Mouse (Mus musculus) myocyte (in vitro differentiated cells): ENCODE measurements at regions not wholly inside any gene's neighbourhood (a gene's known extent, or its start where the extent isn't known, plus 50 kb on each side); places are given as distances from the start of the nearest gene placed in this dataset.

Experiments
- H3K27me3 ChIP-seq: one replicate; pipeline ENCODE4 v1.6.1; 2011; ENCODE audit not compliant: control insufficient read depth, insufficient read depth, insufficient read length
- H3K36me3 ChIP-seq: one replicate; pipeline ENCODE4 v1.6.1; 2011; ENCODE audit not compliant: control insufficient read depth, insufficient read depth
- H3K4me2 ChIP-seq: one replicate; pipeline ENCODE4 v1.6.1; 2011; ENCODE audit warnings: low read depth, control low read depth
- H3K4me3 ChIP-seq: one replicate; pipeline ENCODE4 v1.5.1; 2011; ENCODE audit warnings: mild to moderate bottlenecking, control low read depth, moderate library complexity
- H3K79me2 ChIP-seq: one replicate; pipeline ENCODE4 v1.6.1; 2011; ENCODE audit not compliant: control insufficient read depth, insufficient read depth
- H3ac ChIP-seq: one replicate; pipeline ENCODE4 v1.6.1; 2011; ENCODE audit not compliant: control insufficient read depth, insufficient read length
- CEBPB ChIP-seq: IDR thresholded peaks from 2 replicates; pipeline ENCODE4 v1.6.1; 2011; ENCODE audit warnings: mild to moderate bottlenecking, moderate library complexity; ENCODE audit not compliant: poor library complexity, insufficient read depth, severe bottlenecking
- E2F4 ChIP-seq: IDR thresholded peaks from one replicate; pipeline ENCODE4 v1.6.1; 2011; ENCODE audit warnings: mild to moderate bottlenecking, control low read depth, moderate library complexity; ENCODE audit not compliant: insufficient read depth
- MAX ChIP-seq: IDR thresholded peaks from one replicate; pipeline ENCODE4 v1.6.1; 2011; ENCODE audit warnings: low read depth, mild to moderate bottlenecking, control low read depth
- MYOD1 ChIP-seq, 3 experiments: IDR thresholded peaks; one replicate each; pipeline ENCODE4 v1.6.1; 2011; ENCODE audit warnings: control low read depth in 2 of 3, low read depth in 2 of 3, mild to moderate bottlenecking in 2 of 3, moderate library complexity in 1 of 3; ENCODE audit not compliant: insufficient read length in 2 of 3, control insufficient read depth in 1 of 3
- MYOG ChIP-seq, 3 experiments: IDR thresholded peaks; one replicate each; pipeline ENCODE4 v1.6.1; 2011; ENCODE audit warnings: control low read depth in 2 of 3, low read depth in 2 of 3, mild to moderate bottlenecking in 2 of 3; ENCODE audit not compliant: insufficient read length in 2 of 3, control insufficient read depth in 1 of 3, insufficient read depth in 1 of 3
- POLR2A ChIP-seq: IDR thresholded peaks from one replicate; pipeline ENCODE4 v1.6.1; 2011; ENCODE audit warnings: low read depth, mild to moderate bottlenecking, control low read depth, moderate library complexity; ENCODE audit not compliant: insufficient read length
- POLR2AphosphoS2 ChIP-seq: IDR thresholded peaks from one replicate; pipeline ENCODE4 v1.6.1; 2011; ENCODE audit warnings: low read depth, control low read depth; ENCODE audit not compliant: insufficient read length
- REST ChIP-seq: IDR thresholded peaks from one replicate; pipeline ENCODE4 v1.6.1; 2011; ENCODE audit warnings: mild to moderate bottlenecking, control low read depth, moderate library complexity; ENCODE audit not compliant: insufficient read depth, insufficient read length
- SRF ChIP-seq: IDR thresholded peaks from one replicate; pipeline ENCODE4 v1.6.1; 2011; ENCODE audit warnings: low read depth; ENCODE audit not compliant: control insufficient read depth, insufficient read length
- TCF12 ChIP-seq: IDR thresholded peaks from one replicate; pipeline ENCODE4 v1.6.1; 2011; ENCODE audit warnings: mild to moderate bottlenecking, control low read depth; ENCODE audit not compliant: poor library complexity, insufficient read depth, severe bottlenecking
- TCF3 ChIP-seq: IDR thresholded peaks from one replicate; pipeline ENCODE4 v1.6.1; 2011; ENCODE audit warnings: low read depth, control low read depth; ENCODE audit not compliant: insufficient read length
- USF1 ChIP-seq: IDR thresholded peaks from one replicate; pipeline ENCODE4 v1.6.1; 2011; ENCODE audit warnings: low read depth, mild to moderate bottlenecking, control low read depth, moderate library complexity

GRCm38 (mm10) chr10:18907276-18907960 lies 62.6 kb downstream of the Perp start:
- Histone ChIP-seq H3K79me2 (no peaks in the 10 kb centered on the region), H3K4me3 (no peak overlapping the region), H3K36me3 (no peaks in the 10 kb centered on the region), H3K4me2 (no peak overlapping the region), H3K27me3 (no peaks in the 10 kb centered on the region), H3ac (no peak overlapping the region)
- TF ChIP-seq REST (no peak), E2F4 (no peak), SRF (no peak), CEBPB (no peak), POLR2A (no peak), MYOD1 (IDR thresholded peaks at IDR 0.05; ENCODE audit: control insufficient read depth in 1 of 3, insufficient read length in 2 of 3, low read depth in 2 of 3) (no peak), MAX (no peak), TCF12 (no peak), USF1 (no peak), TCF3 (no peak), POLR2AphosphoS2 (no peak), MYOG (IDR thresholded peaks at IDR 0.05; ENCODE audit: control insufficient read depth in 1 of 3, insufficient read depth in 1 of 3, insufficient read length in 2 of 3, low read depth in 2 of 3) (no peak)

- H3K4me2 ChIP-seq = no peak overlapping the region
- no peak overlapping the region for H3ac ChIP-seq
- H3K27me3 ChIP-seq = no peaks in the 10 kb centered on the region
- H3K79me2 ChIP-seq = no peaks in the 10 kb centered on the region
- TF ChIP-seq TCF12 = no peak
- TF ChIP-seq USF1 = no peak
- no peak for TF ChIP-seq SRF
- no peak for TF ChIP-seq POLR2AphosphoS2
- TF ChIP-seq MAX = no peak
- TF ChIP-seq CEBPB = no peak
- no peak for TF ChIP-seq TCF3
- no peak for TF ChIP-seq REST
- TF ChIP-seq POLR2A = no peak
- no peak for TF ChIP-seq E2F4
- no peak for TF ChIP-seq MYOD1 (IDR thresholded peaks at IDR 0.05; ENCODE audit: control insufficient read depth in 1 of 3, insufficient read length in 2 of 3, low read depth in 2 of 3)
- TF ChIP-seq MYOG (IDR thresholded peaks at IDR 0.05; ENCODE audit: control insufficient read depth in 1 of 3, insufficient read depth in 1 of 3, insufficient read length in 2 of 3, low read depth in 2 of 3) = no peak
- no peaks in the 10 kb centered on the region for H3K36me3 ChIP-seq
- H3K4me3 ChIP-seq = no peak overlapping the region
Observed at GRCm38 (mm10) chr10:18909307-18909706, 64.5 kb downstream of the Perp start.

- Histone ChIP-seq H3K36me3 (no peaks in the 10 kb centered on the region), H3K27me3 (no peaks in the 10 kb centered on the region), H3K79me2 (no peaks in the 10 kb centered on the region), H3K4me3 (no peak overlapping the region), H3ac (no peak overlapping the region), H3K4me2 (no peak overlapping the region)
- TF ChIP-seq SRF (no peak), TCF12 (no peak), USF1 (no peak), POLR2AphosphoS2 (no peak), MAX (no peak), E2F4 (no peak), CEBPB (no peak), MYOG (IDR thresholded peaks at IDR 0.05; ENCODE audit: control insufficient read depth in 1 of 3, insufficient read depth in 1 of 3, insufficient read length in 2 of 3, low read depth in 2 of 3) (no peak)
Observed at GRCm38 (mm10) chr10:18910898-18911297, 66.1 kb downstream of the Perp start.

- Histone ChIP-seq H3K27me3 (no peaks in the 10 kb centered on the region), H3K4me2 (peak overlapping the region; percentile 44)
- TF ChIP-seq MAX = no peak
- TF ChIP-seq MYOG (IDR thresholded peaks at IDR 0.05; ENCODE audit: control insufficient read depth in 1 of 3, insufficient read depth in 1 of 3, insufficient read length in 2 of 3, low read depth in 2 of 3) = peak in 2 of 3 experiments; percentile 20 to 28
Observed at GRCm38 (mm10) chr10:18917120-18917616, 72.3 kb downstream of the Perp start.

More at GRCm38 (mm10) chr10:18917120-18917616, 72.3 kb downstream of the Perp start:
- H3K36me3 ChIP-seq = no peaks in the 10 kb centered on the region
- no peaks in the 10 kb centered on the region for H3K79me2 ChIP-seq
- no peak overlapping the region for H3K4me3 ChIP-seq
- H3ac ChIP-seq = no peak overlapping the region
